Mouse (Mus musculus) heart, embryonic 11.5 days (tissue): ENCODE data around the gene Sgca. TPM values are rescaled to one million over a fixed set of nuclear protein-coding genes. Genes with fewer than 3 reads are reported as not detected.
A peak's percentile ranks its signal among the peaks of the same experiment; 100 is the strongest.
"Not testable (repeated sequence)": the region's sequence is repeated elsewhere in the genome, so short reads cannot be mapped to it uniquely, and the experiment has no call there.

Experiments used
- ATAC-seq: fragments of 200-750 bp; cut with Nextera tagmentation; replicated peaks from 2 replicates; pipeline ENCODE4 v1.8.0; 2017; ENCODE audit warnings: moderate library complexity; ENCODE audit not compliant: insufficient number of reproducible peaks, low FRiP score, low TSS enrichment
- H3K27ac ChIP-seq: fragments of 300-500 bp; sonication (generic); 2 replicates; pipeline ENCODE4 v1.5.1; 2014; ENCODE audit warnings: mild to moderate bottlenecking, low read depth, low read length
- H3K27me3 ChIP-seq: fragments of 300-500 bp; sonication (generic); 2 replicates; pipeline ENCODE4 v1.6.1; 2014; ENCODE audit warnings: mild to moderate bottlenecking, low read length, mixed read lengths; ENCODE audit not compliant: control insufficient read depth, insufficient read depth
- H3K36me3 ChIP-seq: fragments of 300-500 bp; sonication (generic); 2 replicates; pipeline ENCODE4 v1.6.1; 2014; ENCODE audit warnings: mild to moderate bottlenecking, low read length, moderate library complexity, mixed read lengths; ENCODE audit not compliant: control insufficient read depth, insufficient read depth
- H3K4me1 ChIP-seq: fragments of 300-500 bp; sonication (generic); 2 replicates; pipeline ENCODE4 v1.6.1; 2014; ENCODE audit warnings: low read length; ENCODE audit not compliant: control insufficient read depth, insufficient read depth
- H3K4me2 ChIP-seq: fragments of 300-500 bp; sonication (generic); 2 replicates; pipeline ENCODE4 v1.6.1; 2014; ENCODE audit warnings: mild to moderate bottlenecking, moderate library complexity
- H3K4me3 ChIP-seq: fragments of 300-500 bp; sonication (generic); 2 replicates; pipeline ENCODE4 v1.5.1; 2014; ENCODE audit warnings: low read depth, low read length
- H3K9ac ChIP-seq: fragments of 300-500 bp; sonication (generic); 2 replicates; pipeline ENCODE4 v1.6.1; 2014; ENCODE audit warnings: mild to moderate bottlenecking, low read depth, low read length, moderate library complexity
- H3K9me3 ChIP-seq: fragments of 300-500 bp; sonication (generic); replicated peaks from 2 replicates; pipeline ENCODE4 v1.6.1; 2016; ENCODE audit warnings: low read length; ENCODE audit not compliant: control insufficient read depth
- WGBS: fragments of 180-500 bp; shearing (Covaris S2); extraction: QIAGEN DNeasy Blood & Tissue Kit; methylation state at CpG from one replicate; pipeline ENCODE4 v1.1.7; 2014; ENCODE audit not compliant: insufficient replicate concordance; 5-methylcytosine and 5-hydroxymethylcytosine counted together
- polyA plus RNA-seq: library from polyadenylated mRNA; unstranded; fragments of >200 nt; fragmentation: Nextera tagmentation; extraction: Ambion mirVana; gene quantifications from 2 replicates; pipeline ENCODE4 v1.2.1, GENCODE M21; 2014

Gene Sgca
- polyA plus RNA-seq, 1 experiment from 2014 or later, result 24.7 TPM

GRCm38 (mm10) chr11:95011416-95011815 lies 35.3 kb upstream of the Sgca start:
- Histone ChIP-seq H3K27me3 (no peaks in the 10 kb centered on the region), H3K4me2 (peak overlapping the region; percentile 94), H3K27ac (peak overlapping the region; percentile 95), H3K4me3 (peak overlapping the region; percentile 76), H3K4me1 (peaks cover 40% of the 10 kb centered on the region), H3K36me3 (no peaks in the 10 kb centered on the region), H3K9me3 (no peaks in the 10 kb centered on the region), H3K9ac (peak overlapping the region; percentile 72)
- 22% methylated on average over 1 of the region's 1 CpGs for WGBS
- no peak for ATAC-seq

GRCm38 (mm10) chr11:95010841-95011403 lies 34.8 kb upstream of the Sgca start:
- Histone ChIP-seq H3K4me3 (peak overlapping the region; percentile 76), H3K27ac (peak overlapping the region; percentile 95), H3K9ac (peak overlapping the region; percentile 93), H3K4me2 (peak overlapping the region; percentile 94), H3K4me1 (peaks cover 44% of the 10 kb centered on the region)
- H3K9me3 ChIP-seq, H3K36me3 ChIP-seq, ATAC-seq, H3K27me3 ChIP-seq: not testable (repeated sequence)
- WGBS, result 7% methylated on average over 4 of the region's 4 CpGs

- Histone ChIP-seq H3K4me3 (peak overlapping the region; percentile 76), H3K9me3 (no peaks in the 10 kb centered on the region), H3K4me2 (peak overlapping the region; percentile 94), H3K36me3 (0 out of 2 replicates have a peak, but pooled peaks cover 3% of the 10 kb centered on the region), H3K4me1 (peaks cover 43% of the 10 kb centered on the region), H3K9ac (peak overlapping the region; percentile 93), H3K27ac (peak overlapping the region; percentile 95), H3K27me3 (no peaks in the 10 kb centered on the region)
- no peak for ATAC-seq
- WGBS, result under 1% methylated on average over 32 of the region's 40 CpGs
Observed at GRCm38 (mm10) chr11:95010141-95010739, 34.1 kb upstream of the Sgca start.

GRCm38 (mm10) chr11:95009629-95010014 lies 33.5 kb upstream of the Sgca start, which contains the start of gene Samd14:
Samd14 (plus strand) TSS chr11:95009879.
- peak; percentile 40 for ATAC-seq
- peak within 1 kb of the TSS; percentile 76 for H3K4me3 ChIP-seq
- H3K9ac ChIP-seq, result peak within 1 kb of the TSS; percentile 93
- H3K36me3 ChIP-seq, result peaks cover 7% of the 10 kb centered on the region
- H3K9me3 ChIP-seq, result no peaks in the 10 kb centered on the region
- WGBS, result 2% methylated on average over 24 of the region's 32 CpGs
- no peaks in the 10 kb centered on the region for H3K27me3 ChIP-seq
- peaks cover 42% of the 10 kb centered on the region for H3K4me1 ChIP-seq
- H3K27ac ChIP-seq, result peak within 1 kb of the TSS; percentile 95
- H3K4me2 ChIP-seq, result peak within 1 kb of the TSS; percentile 94

- H3K4me2 ChIP-seq, result peak overlapping the region; percentile 94
- peak overlapping the region; percentile 93 for H3K9ac ChIP-seq
- no peaks in the 10 kb centered on the region for H3K9me3 ChIP-seq
- H3K36me3 ChIP-seq, result peaks cover 7% of the 10 kb centered on the region
- H3K4me3 ChIP-seq, result peak overlapping the region; percentile 76
- peak overlapping the region; percentile 95 for H3K27ac ChIP-seq
- WGBS, result 35% methylated on average over 15 of the region's 15 CpGs
- H3K4me1 ChIP-seq, result peaks cover 48% of the 10 kb centered on the region
- ATAC-seq, result no peak
- H3K27me3 ChIP-seq, result no peaks in the 10 kb centered on the region
Observed at GRCm38 (mm10) chr11:95008661-95009628, 32.8 kb upstream of the Sgca start.

- Histone ChIP-seq H3K27me3 (no peaks in the 10 kb centered on the region), H3K4me1 (peaks cover 59% of the 10 kb centered on the region), H3K4me2 (peak overlapping the region; percentile 86; the same call in 1 of the 2 replicates), H3K9ac (peak overlapping the region; percentile 74), H3K27ac (no peak overlapping the region), H3K9me3 (no peaks in the 10 kb centered on the region), H3K4me3 (no peak overlapping the region; the same call in 1 of the 2 replicates), H3K36me3 (peaks cover 9% of the 10 kb centered on the region)
- no peak for ATAC-seq
- whole genome bisulfite sequencing, result 63% methylated on average over 3 of the region's 3 CpGs
Observed at GRCm38 (mm10) chr11:95007418-95007817, 31.3 kb upstream of the Sgca start.

GRCm38 (mm10) chr11:95006525-95007219 lies 30.5 kb upstream of the Sgca start:
- Histone ChIP-seq H3K4me1 (peaks cover 54% of the 10 kb centered on the region), H3K36me3 (peaks cover 16% of the 10 kb centered on the region), H3K4me3 (peak overlapping the region; percentile 49), H3K27ac (peak overlapping the region; percentile 54), H3K9me3 (no peaks in the 10 kb centered on the region), H3K27me3 (no peaks in the 10 kb centered on the region), H3K4me2 (peak overlapping the region; percentile 86), H3K9ac (peak overlapping the region; percentile 74)
- WGBS, result 3% methylated on average over 27 of the region's 27 CpGs
- peak; percentile 53 for ATAC-seq

- Histone ChIP-seq H3K36me3 (peaks cover 20% of the 10 kb centered on the region), H3K27ac (0 out of 2 replicates have a peak overlapping the region, but pooled peaks have one; percentile 54), H3K4me3 (peak overlapping the region; percentile 49; the same call in 1 of the 2 replicates), H3K4me1 (peaks cover 53% of the 10 kb centered on the region), H3K9me3 (no peaks in the 10 kb centered on the region), H3K4me2 (peak overlapping the region; percentile 86), H3K9ac (peak overlapping the region; percentile 74; the same call in 1 of the 2 replicates), H3K27me3 (no peaks in the 10 kb centered on the region)
- 40% methylated on average over 4 of the region's 4 CpGs for WGBS
- no peak for ATAC-seq
Observed at GRCm38 (mm10) chr11:95006038-95006437, 29.9 kb upstream of the Sgca start.
